Mouse (Mus musculus) intestine, embryonic 14.5 days (tissue): ENCODE data around the gene Tufm. TPM values are rescaled to one million over a fixed set of nuclear protein-coding genes. Genes with fewer than 3 reads are reported as not detected.

Experiments
- ATAC-seq: fragments of 200-750 bp; cut with Nextera tagmentation; replicated peaks from 2 replicates; pipeline ENCODE4 v1.8.0; 2017; ENCODE audit warnings: low read depth, moderate number of reproducible peaks, moderate TSS enrichment, moderate library complexity; ENCODE audit not compliant: low FRiP score, low TSS enrichment
- DNase-seq: peaks from one replicate; pipeline ENCODE4 v3.0.0-alpha.2; 2018; ENCODE audit warnings: low spot score
- H3K27ac ChIP-seq: fragments of 300-500 bp; sonication (generic); 2 replicates; pipeline ENCODE4 v1.5.1; 2014; ENCODE audit warnings: low read depth, mild to moderate bottlenecking, control low read depth
- H3K27me3 ChIP-seq: fragments of 300-500 bp; sonication (generic); replicated peaks from 2 replicates; pipeline ENCODE4 v1.6.1; 2014; ENCODE audit warnings: low read length, control low read depth; ENCODE audit not compliant: control insufficient read depth, insufficient read depth
- H3K36me3 ChIP-seq: fragments of 300-500 bp; sonication (generic); 2 replicates; pipeline ENCODE4 v1.6.1; 2014; ENCODE audit warnings: low read length, control low read depth; ENCODE audit not compliant: control insufficient read depth, insufficient read depth
- H3K4me1 ChIP-seq: fragments of 300-500 bp; sonication (generic); replicated peaks from 2 replicates; pipeline ENCODE4 v1.6.1; 2014; ENCODE audit warnings: low read length, control low read depth, mixed read lengths; ENCODE audit not compliant: control insufficient read depth, insufficient read depth
- H3K4me2 ChIP-seq: fragments of 300-500 bp; sonication (generic); 2 replicates; pipeline ENCODE4 v1.6.1; 2014; ENCODE audit warnings: low read length
- H3K4me3 ChIP-seq: fragments of 300-500 bp; sonication (generic); 2 replicates; pipeline ENCODE4 v1.5.1; 2014; ENCODE audit warnings: low read depth, low read length, control low read depth, mixed read lengths
- H3K9ac ChIP-seq: fragments of 300-500 bp; sonication (generic); 2 replicates; pipeline ENCODE4 v1.6.1; 2014; ENCODE audit warnings: mild to moderate bottlenecking, low read length
- H3K9me3 ChIP-seq: fragments of 300-500 bp; sonication (generic); 2 replicates; pipeline ENCODE4 v1.6.1; 2016; ENCODE audit warnings: low read length, control low read depth; ENCODE audit not compliant: control insufficient read depth
- WGBS: fragments of 180-500 bp; shearing (Covaris S2); extraction: QIAGEN DNeasy Blood & Tissue Kit; methylation state at CpG from one replicate; pipeline ENCODE4 v1.1.7; 2014; 5-methylcytosine and 5-hydroxymethylcytosine counted together
- polyA plus RNA-seq: library from polyadenylated mRNA; unstranded; fragments of >200 nt; fragmentation: Nextera tagmentation; extraction: Ambion mirVana; gene quantifications from 2 replicates; pipeline ENCODE4 v1.2.1, GENCODE M21; 2014

Tufm gene
- polyA plus RNA-seq, 1 experiment from 2014 or later: 192 TPM

GRCm38 (mm10) chr7:126467834-126468627 is 19.1 kb upstream of the Tufm start:
- 87% methylated on average over 18 of the region's 18 CpGs for WGBS
- H3K27ac ChIP-seq: no peak overlapping the region
- no peaks in the 10 kb centered on the region for H3K9me3 ChIP-seq
- no peak for DNase-seq
- H3K4me1 ChIP-seq: no peaks in the 10 kb centered on the region
- ATAC-seq: no peak
- no peak overlapping the region for H3K4me3 ChIP-seq
- H3K9ac ChIP-seq: no peak overlapping the region
- peaks cover 66% of the 10 kb centered on the region for H3K36me3 ChIP-seq
- no peaks in the 10 kb centered on the region for H3K27me3 ChIP-seq
- no peak overlapping the region for H3K4me2 ChIP-seq

- no peak for ATAC-seq
- no peak overlapping the region for H3K9ac ChIP-seq
- H3K4me3 ChIP-seq: no peak overlapping the region
- no peaks in the 10 kb centered on the region for H3K9me3 ChIP-seq
- no peaks in the 10 kb centered on the region for H3K27me3 ChIP-seq
- H3K4me1 ChIP-seq: peaks cover 9% of the 10 kb centered on the region
- no peak overlapping the region for H3K4me2 ChIP-seq
- 73% methylated on average over 6 of the region's 6 CpGs for WGBS
- peaks cover 66% of the 10 kb centered on the region for H3K36me3 ChIP-seq
- no peak overlapping the region for H3K27ac ChIP-seq
- DNase-seq: no peak
Observed at GRCm38 (mm10) chr7:126470077-126470476, 17.1 kb upstream of the Tufm start.

- Histone ChIP-seq H3K4me3 (no peak overlapping the region), H3K9me3 (no peaks in the 10 kb centered on the region), H3K4me1 (peaks cover 17% of the 10 kb centered on the region), H3K27me3 (no peaks in the 10 kb centered on the region), H3K4me2 (no peak overlapping the region), H3K36me3 (peaks cover 66% of the 10 kb centered on the region), H3K9ac (no peak overlapping the region), H3K27ac (no peak overlapping the region)
- WGBS: 90% methylated on average over 5 of the region's 5 CpGs
- DNase-seq (no peak), ATAC-seq (no peak)
Observed at GRCm38 (mm10) chr7:126471361-126471760, 15.8 kb upstream of the Tufm start.

GRCm38 (mm10) chr7:126471853-126472252 is 15.3 kb upstream of the Tufm start:
- Histone ChIP-seq H3K9me3 (no peaks in the 10 kb centered on the region), H3K9ac (no peak overlapping the region), H3K36me3 (peaks cover 61% of the 10 kb centered on the region), H3K4me3 (no peak overlapping the region), H3K4me2 (no peak overlapping the region), H3K4me1 (peaks cover 17% of the 10 kb centered on the region), H3K27ac (no peak overlapping the region), H3K27me3 (no peaks in the 10 kb centered on the region)
- 80% methylated on average over 4 of the region's 4 CpGs for WGBS
- no peak for ATAC-seq
- no peak for DNase-seq

GRCm38 (mm10) chr7:126472306-126472705 is 14.9 kb upstream of the Tufm start:
- H3K9ac ChIP-seq: no peak overlapping the region
- H3K4me2 ChIP-seq: no peak overlapping the region
- no peaks in the 10 kb centered on the region for H3K27me3 ChIP-seq
- H3K4me1 ChIP-seq: peaks cover 17% of the 10 kb centered on the region
- H3K36me3 ChIP-seq: peaks cover 57% of the 10 kb centered on the region
- no peak for DNase-seq
- no peak overlapping the region for H3K4me3 ChIP-seq
- H3K27ac ChIP-seq: no peak overlapping the region
- ATAC-seq: no peak
- H3K9me3 ChIP-seq: no peaks in the 10 kb centered on the region
- 89% methylated on average over 13 of the region's 13 CpGs for WGBS

- Histone ChIP-seq H3K9me3 (no peaks in the 10 kb centered on the region), H3K36me3 (peaks cover 53% of the 10 kb centered on the region), H3K4me3 (no peak overlapping the region), H3K9ac (no peak overlapping the region), H3K27ac (no peak overlapping the region), H3K4me2 (no peak overlapping the region), H3K27me3 (no peaks in the 10 kb centered on the region), H3K4me1 (peaks cover 17% of the 10 kb centered on the region)
- no peak for DNase-seq
- ATAC-seq: no peak
- 91% methylated on average over 16 of the region's 16 CpGs for WGBS
Observed at GRCm38 (mm10) chr7:126472713-126473112, 14.4 kb upstream of the Tufm start.

GRCm38 (mm10) chr7:126473470-126474086 is 13.6 kb upstream of the Tufm start:
- Histone ChIP-seq H3K4me2 (peak overlapping the region; percentile 80), H3K27ac (no peak overlapping the region), H3K4me3 (peak overlapping the region; percentile 90), H3K4me1 (peaks cover 17% of the 10 kb centered on the region), H3K9me3 (no peaks in the 10 kb centered on the region), H3K27me3 (no peaks in the 10 kb centered on the region), H3K36me3 (peaks cover 44% of the 10 kb centered on the region), H3K9ac (peak overlapping the region; percentile 95; the same call in 1 of the 2 replicates)
- no peak for ATAC-seq
- 88% methylated on average over 9 of the region's 9 CpGs for WGBS
- DNase-seq: no peak

- DNase-seq (peak; percentile 69), ATAC-seq (peak; percentile 49; the same call in 1 of the 2 replicates)
- H3K27ac ChIP-seq: peak overlapping the region; percentile 91
- peak overlapping the region; percentile 80 for H3K4me2 ChIP-seq
- H3K4me3 ChIP-seq: peak overlapping the region; percentile 90
- no peaks in the 10 kb centered on the region for H3K27me3 ChIP-seq
- under 1% methylated on average over 21 of the region's 27 CpGs for WGBS
- peak overlapping the region; percentile 95 for H3K9ac ChIP-seq
- H3K36me3 ChIP-seq: peaks cover 35% of the 10 kb centered on the region
- no peaks in the 10 kb centered on the region for H3K9me3 ChIP-seq
- H3K4me1 ChIP-seq: peaks cover 17% of the 10 kb centered on the region
Observed at GRCm38 (mm10) chr7:126474486-126474955, 12.6 kb upstream of the Tufm start.
